Mouse (Mus musculus): ENCODE data around the gene Pak4. TPM values are rescaled to one million over a fixed set of nuclear protein-coding genes. Genes with fewer than 3 reads are reported as not detected.
A peak's percentile ranks its signal among the peaks of the same experiment; 100 is the strongest.
"Not testable (repeated sequence)": the region's sequence is repeated elsewhere in the genome, so short reads cannot be mapped to it uniquely, and the experiment has no call there.

The Pak4 gene
- total RNA-seq, 4 experiments from 2014 or later: 12.2 to 14.2 (median 13.1) TPM

GRCm38 (mm10) chr7:28562951-28563350 is 35.0 kb downstream of the Pak4 start:
- no peak for DNase-seq (ENCODE audit: low spot score in 2 of 2)

GRCm38 (mm10) chr7:28562371-28562770 is 35.6 kb downstream of the Pak4 start:
- no peak for DNase-seq (ENCODE audit: low spot score in 2 of 2)

- DNase-seq (ENCODE audit: low spot score in 2 of 2): no peak
Measured at GRCm38 (mm10) chr7:28561967-28562366, 36.0 kb downstream of the Pak4 start.

GRCm38 (mm10) chr7:28560856-28561255 is 37.1 kb downstream of the Pak4 start:
- DNase-seq (ENCODE audit: low spot score in 2 of 2): no peak

GRCm38 (mm10) chr7:28558486-28558885 is 39.5 kb downstream of the Pak4 start:
- no peak for DNase-seq (ENCODE audit: low spot score in 2 of 2)

GRCm38 (mm10) chr7:28557708-28558107 is 40.3 kb downstream of the Pak4 start:
- DNase-seq (ENCODE audit: low spot score in 2 of 2): no peak

- DNase-seq (ENCODE audit: low spot score in 2 of 2): no peak
Measured at GRCm38 (mm10) chr7:28557069-28557468, 40.9 kb downstream of the Pak4 start.

GRCm38 (mm10) chr7:28555939-28556535 is 41.9 kb downstream of the Pak4 start:
- no peak for DNase-seq (ENCODE audit: low spot score in 2 of 2)

- no peak for DNase-seq (ENCODE audit: low spot score in 2 of 2)
Measured at GRCm38 (mm10) chr7:28553076-28553475, 44.9 kb downstream of the Pak4 start.

GRCm38 (mm10) chr7:28547628-28548027 is 50.4 kb downstream of the Pak4 start:
- no peak for DNase-seq (ENCODE audit: low spot score in 2 of 2)

GRCm38 (mm10) chr7:28547154-28547553 is 50.8 kb downstream of the Pak4 start, which contains the start of gene Nccrp1:
Gene Nccrp1, minus strand, starts transcription at chr7:28547254.
- no peak for DNase-seq (ENCODE audit: low spot score in 2 of 2)

- no peak for DNase-seq (ENCODE audit: low spot score in 2 of 2)
Measured at GRCm38 (mm10) chr7:28546649-28547048, 51.3 kb downstream of the Pak4 start.

- DNase-seq (ENCODE audit: low spot score in 2 of 2): no peak
Measured at GRCm38 (mm10) chr7:28545891-28546210, 52.1 kb downstream of the Pak4 start.

GRCm38 (mm10) chr7:28545048-28545890 is 52.7 kb downstream of the Pak4 start:
- DNase-seq (ENCODE audit: low spot score in 2 of 2): no peak

- DNase-seq (ENCODE audit: low spot score in 2 of 2): no peak
Measured at GRCm38 (mm10) chr7:28544051-28544601, 53.9 kb downstream of the Pak4 start.

- DNase-seq (ENCODE audit: low spot score in 2 of 2): no peak
Measured at GRCm38 (mm10) chr7:28540526-28540925, 57.5 kb downstream of the Pak4 start, which contains the start of gene Sycn. Gene Sycn, plus strand, starts transcription at chr7:28540885.

- not testable (repeated sequence) for DNase-seq (ENCODE audit: low spot score in 2 of 2)
Measured at GRCm38 (mm10) chr7:28538886-28539285, 59.1 kb downstream of the Pak4 start.

- no peak for DNase-seq (ENCODE audit: low spot score in 2 of 2)
Measured at GRCm38 (mm10) chr7:28532005-28532404, 66.0 kb downstream of the Pak4 start.

GRCm38 (mm10) chr7:28527922-28528719 is 69.9 kb downstream of the Pak4 start:
- peak; percentile 20 to 63 for DNase-seq (ENCODE audit: low spot score in 2 of 2)

- not testable (repeated sequence) for DNase-seq (ENCODE audit: low spot score in 2 of 2)
Measured at GRCm38 (mm10) chr7:28522536-28522935, 75.4 kb downstream of the Pak4 start, which contains the start of gene Ifnl3. Gene Ifnl3, plus strand, starts transcription at chr7:28522836.

- no peak for DNase-seq (ENCODE audit: low spot score in 2 of 2)
Measured at GRCm38 (mm10) chr7:28511441-28511840, 86.5 kb downstream of the Pak4 start.

All from layer of hippocampus, adult 8-10 months (tissue).